Mouse (Mus musculus) cerebellum, postnatal 10 days (tissue): Measurements from ENCODE around the gene Pop7.

Experiments
- DNase-seq, 2 experiments: peaks; one replicate each; pipeline ENCODE4 v3.0.0; 2021; ENCODE audit warnings: mixed read lengths in 2 of 2

Gene Pop7

DNA sequence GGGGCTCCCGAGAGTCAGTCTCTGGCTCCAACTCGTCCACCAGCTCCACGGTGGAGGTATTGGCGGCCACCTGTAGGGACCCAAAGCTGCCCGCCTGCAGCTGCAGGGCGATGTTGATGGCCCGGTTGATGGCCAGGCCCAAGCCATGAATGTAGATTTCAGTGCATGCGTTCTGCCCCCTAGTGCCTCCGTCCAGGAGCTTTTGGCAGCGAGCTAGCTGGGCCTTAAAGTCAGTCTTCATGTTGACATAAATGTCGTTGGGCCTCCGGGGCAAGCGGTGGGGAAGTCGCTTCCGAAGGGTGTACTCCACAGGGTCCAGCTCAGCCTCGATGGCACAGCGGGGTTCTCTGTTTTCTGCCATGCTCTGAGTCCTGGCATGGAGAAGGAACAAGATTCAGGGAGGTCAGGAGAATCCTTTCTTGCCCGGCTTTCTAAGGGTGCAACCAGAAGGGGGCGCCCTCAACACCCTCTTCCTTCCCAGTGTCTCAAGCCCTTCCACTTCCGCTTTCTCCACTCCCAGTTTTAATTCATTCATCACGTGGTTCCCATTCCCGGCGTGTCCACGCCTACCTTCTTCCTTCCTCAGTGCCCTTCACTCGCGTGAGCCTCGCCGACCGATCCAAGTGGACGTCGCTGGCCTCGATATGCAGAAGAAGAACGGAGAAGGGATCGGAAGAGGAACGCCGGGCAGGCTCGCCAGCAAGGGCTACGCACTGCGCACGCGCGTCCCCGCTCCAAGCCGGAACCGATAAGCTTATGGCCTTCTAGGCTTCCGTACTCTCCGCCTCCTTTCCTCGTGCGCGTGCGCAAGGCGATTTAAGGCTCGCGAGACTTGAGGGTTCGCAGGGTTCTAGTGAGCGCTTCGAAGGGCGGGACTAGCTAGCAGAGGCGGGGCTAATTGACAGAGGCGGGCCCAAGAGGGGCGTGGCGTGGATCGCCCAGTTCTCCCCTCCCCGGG, at the start of gene Pop7:
TSS of gene Pop7 (minus strand) at position 810 of the 958 bp plus-strand sequence.
- DNase-seq: peak; percentile 99 to 100

DNA sequence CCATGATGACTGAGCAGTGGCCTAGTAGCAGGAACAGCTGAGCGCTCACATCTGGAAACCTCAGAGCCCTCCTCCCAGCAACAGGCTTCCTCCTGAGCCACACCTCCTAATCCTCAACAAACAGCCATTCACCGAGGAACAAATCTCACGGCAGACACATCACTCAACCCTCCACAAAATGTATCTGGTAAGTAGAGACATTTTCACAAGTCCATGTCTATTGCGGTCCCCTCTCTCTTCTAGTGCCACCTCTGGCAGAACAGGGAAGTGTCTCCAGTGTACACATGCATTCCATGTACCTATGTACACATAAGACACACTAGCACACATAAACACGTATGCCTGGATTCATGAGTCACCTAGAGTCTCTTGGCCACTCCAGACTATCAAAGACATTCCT, 48.8 kb upstream of the Pop7 start:
- peak; percentile 61 to 62 for DNase-seq

DNA sequence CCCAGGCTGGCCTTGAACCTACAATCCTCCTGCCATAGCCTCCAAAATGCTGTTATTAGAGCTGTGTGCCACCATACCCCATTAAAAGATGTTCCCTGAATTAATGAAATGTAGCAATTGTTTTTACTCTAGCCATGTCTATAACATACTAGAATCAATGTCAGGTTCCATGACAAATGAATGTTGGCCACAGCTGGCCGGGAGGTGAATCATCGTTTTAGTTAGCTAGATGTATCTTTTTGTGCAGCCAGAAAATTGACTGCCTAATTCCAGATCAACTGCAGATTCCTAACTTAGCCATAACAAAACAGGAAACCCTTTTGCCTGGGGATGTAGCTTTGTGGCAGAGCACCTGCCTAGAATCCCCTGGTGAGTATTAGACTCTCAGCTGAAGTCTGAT, 47.5 kb upstream of the Pop7 start:
- no peak for DNase-seq

DNA sequence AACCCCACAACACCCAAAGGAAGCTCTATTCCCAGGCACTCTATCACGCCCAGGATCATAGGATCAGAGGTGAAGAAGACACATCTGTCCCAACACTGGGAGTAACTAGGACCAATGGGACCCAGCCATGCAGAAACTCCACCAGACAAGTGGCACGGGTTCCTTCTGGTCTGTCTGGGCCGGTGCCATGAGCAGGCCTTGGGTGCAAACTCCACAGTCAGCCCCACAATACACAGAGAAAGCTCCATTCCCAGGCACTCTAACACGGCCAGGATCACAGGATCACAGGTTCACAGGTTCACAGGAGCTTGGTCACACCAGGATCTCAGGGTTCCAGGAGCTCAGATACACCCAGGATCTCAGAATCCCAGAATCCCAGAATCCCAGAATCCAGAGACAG, 43.3 kb upstream of the Pop7 start:
- DNase-seq: peak; percentile 56 to 66

DNA sequence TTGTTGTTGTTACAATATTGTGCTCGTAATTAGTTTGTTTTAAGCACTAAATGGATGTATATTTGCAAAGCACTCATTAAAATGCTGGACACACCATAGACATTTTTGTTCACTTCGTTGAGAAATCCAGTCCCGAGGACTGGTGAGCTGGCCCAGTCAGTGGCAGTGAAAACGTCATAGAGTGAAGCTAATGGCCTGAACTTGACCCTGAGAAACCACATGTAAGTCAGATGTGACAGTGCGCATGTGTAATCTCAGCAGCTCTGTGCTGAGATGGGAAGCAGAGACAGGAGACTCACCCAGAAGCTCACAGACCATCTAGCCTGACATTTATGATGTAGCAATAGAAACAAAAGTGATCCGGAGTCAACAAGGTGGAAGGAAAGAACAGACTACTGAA, 42.6 kb upstream of the Pop7 start:
- no peak for DNase-seq

DNA sequence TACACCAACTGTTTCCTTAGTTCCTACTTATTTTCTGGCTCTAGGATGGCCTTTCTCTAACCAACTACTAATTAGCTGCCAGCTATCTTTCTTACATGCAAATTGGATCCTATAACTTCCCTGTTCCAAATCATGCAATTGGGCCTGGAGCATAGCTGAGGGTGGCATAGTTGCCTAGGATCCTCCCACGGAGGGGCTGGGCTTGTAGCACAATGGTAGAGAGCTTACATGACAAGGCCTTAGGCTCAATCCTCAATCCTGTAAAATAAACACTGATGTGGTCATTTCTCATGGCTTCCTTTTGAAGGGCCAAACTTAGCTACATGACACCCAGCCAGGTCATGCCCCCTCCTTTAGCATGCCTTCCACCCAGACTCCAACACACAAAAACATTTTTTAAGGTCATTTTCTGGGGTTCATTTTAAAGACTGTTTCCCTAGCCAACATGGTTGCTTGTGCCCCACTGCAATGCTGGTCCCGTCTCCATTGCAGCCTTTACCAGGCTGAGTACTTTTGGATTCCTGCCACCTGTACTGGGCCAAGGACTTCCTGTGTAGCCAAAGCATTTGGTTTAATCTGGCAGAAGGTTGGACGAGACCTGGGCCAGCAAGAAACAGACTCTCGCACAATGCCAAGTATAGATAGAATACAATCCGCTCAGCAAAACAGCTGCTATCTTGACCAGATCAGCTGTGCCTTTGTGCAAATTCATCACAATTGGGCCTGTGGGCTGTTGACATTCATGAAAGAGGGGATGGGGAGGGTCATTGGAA, 39.6 kb upstream of the Pop7 start:
- DNase-seq: peak; percentile 92 to 95

DNA sequence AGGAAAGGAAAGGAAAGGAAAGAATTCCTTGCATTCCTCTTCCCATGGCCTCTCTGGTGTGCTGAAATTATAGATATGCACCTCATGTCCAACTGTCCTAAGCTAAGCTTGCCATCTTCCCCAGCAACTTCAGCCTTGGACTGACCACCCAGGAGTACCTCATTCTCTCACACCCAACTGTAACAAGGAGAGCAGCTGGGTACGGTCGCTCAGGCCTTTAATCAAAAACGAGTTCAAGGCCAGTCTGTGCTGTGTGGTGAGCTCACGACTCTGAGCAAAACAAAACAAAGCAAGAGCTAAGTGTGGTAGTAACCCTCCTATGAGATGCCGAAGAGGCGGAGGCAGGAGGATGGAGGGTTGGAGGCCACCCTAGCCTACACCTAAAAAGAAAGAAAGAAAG, 38.7 kb upstream of the Pop7 start:
- DNase-seq: no peak

DNA sequence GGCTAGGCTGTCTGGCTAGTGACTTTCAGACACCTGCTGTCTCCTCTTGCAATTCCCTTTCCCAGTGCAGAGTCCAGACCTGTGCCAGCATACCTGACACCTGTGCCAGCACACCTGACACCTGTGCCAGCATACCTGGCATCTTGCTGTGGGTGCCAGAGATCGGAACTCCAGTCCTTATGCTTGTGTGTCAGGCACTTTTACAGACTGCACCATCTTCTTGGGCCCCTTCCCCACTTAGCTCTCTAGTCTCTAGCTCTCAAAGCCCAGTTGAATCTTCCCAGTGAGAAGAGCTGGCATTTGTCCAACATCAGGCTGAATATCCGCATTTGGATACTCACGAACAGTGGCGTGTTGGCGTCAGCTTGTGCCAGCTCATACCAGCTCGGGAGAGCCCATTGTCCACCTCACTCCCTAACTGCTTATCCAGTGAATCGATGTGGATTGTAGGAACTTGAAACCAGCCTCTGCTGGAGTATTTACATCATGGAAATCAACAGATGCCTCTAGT, 37.0 kb upstream of the Pop7 start:
- DNase-seq: peak; percentile 86 to 90

DNA sequence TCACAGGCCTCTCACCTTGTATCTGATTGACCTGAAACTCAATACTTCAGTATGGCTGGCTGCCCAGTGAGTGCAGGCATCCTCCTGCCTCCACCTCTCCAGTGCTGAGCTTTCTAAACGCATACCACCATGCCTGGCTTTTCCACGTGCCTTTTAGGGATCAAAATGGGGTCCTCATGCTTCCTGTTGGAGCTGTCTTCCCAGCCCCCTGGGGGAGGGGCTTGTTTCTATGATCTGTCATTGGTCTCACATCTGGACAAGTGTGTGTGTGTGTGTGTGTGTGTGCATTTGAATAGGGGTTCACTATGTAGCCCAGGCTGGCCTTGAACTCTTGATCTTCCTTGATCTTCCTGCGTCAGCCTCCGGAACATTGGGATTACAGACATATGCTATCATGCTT, 35.1 kb upstream of the Pop7 start:
- no peak for DNase-seq

DNA sequence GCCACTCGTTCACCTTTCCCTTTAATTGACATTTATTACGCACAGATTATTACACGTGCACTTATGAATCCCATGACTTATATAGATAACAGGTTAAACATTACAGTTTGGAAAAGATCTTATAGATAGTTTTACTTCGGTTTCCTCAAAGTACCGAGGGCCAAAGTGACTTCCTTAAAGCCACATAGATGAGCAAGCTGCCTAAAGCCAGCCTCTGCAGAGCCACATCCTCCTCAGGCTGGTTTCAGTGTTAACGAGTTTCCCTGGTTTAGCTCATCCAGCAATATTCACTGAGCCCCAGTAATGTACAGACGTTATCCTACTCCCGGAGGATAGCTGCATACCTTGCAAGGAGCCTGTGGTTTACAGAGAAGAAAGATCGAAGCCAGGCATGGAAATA, 33.0 kb upstream of the Pop7 start:
- no peak for DNase-seq

DNA sequence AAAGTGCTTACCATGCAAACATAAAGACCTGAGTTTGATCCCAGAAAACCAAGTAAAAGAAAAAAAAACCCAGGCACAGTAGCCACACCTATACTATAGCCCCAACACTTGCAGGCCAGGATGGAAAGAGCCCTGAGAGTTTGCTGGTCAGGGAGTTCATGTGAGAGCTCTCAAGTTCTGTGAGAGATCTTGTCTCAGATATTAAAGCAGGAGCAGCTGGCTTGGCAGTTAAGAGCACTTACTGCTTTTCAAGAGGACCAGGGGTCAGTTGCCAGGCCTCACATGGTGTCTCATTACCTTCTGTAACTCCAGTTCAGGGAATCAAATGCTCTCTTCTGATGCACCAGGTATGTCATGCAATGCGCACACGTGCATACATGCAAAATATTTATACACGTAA, 32.4 kb upstream of the Pop7 start:
- DNase-seq: no peak

DNA sequence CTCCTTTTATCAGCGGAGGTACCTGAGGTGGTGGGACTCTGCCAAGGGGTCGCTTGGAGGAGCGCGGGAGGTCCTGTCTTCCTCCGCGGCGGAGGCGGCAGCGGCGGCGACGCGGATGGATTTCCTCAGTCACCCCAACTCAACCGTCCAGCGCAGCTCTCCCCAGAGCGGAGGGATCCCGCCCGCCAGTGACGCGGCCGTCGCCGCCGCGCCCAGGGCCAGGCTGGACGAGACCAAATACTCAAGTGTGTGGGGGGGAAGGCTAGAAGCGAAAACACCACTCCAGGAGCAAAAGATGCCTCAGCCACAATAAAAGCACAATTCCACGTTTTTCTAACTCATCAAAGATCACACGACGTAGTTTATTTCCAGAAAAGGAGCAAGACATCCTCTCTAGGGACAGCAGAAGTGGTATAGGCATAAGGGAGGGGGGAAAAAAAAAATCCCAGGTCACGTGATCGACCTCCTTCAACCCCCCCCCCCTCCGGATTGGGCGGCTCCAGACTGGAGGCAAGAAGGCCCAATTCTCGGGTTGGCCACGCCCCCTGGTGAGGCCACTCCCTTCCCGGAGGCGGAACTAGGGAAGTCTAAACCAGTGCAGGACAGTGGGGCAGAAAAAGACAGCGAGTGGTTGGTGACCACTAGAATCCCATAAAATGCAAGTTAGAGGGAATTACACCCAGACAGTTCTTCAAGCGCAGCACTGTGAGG, 31.0 kb upstream of the Pop7 start, which contains the start of the genes Epo and Gnb2:
TSS of gene Epo (minus strand) at position 126 of the 711 bp plus-strand sequence.
TSS of gene Gnb2 (minus strand) at position 394 of the 711 bp plus-strand sequence.
- DNase-seq: peak; percentile 100

DNA sequence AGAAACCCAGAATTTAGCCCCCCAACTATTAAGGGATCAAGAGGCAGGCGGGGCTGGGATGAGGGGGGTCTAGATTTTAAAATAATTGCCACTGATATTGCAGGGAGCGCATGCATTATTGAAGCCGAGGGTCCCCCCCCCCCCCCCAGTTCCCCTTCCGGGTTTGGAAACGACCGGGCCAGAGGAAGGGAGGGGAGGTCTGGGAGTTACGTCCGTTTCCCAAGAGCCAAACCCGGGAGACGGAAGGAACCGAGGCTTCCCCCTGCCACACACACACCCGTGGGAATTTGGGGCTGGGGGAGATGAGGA, 30.4 kb upstream of the Pop7 start:
- no peak for DNase-seq

DNA sequence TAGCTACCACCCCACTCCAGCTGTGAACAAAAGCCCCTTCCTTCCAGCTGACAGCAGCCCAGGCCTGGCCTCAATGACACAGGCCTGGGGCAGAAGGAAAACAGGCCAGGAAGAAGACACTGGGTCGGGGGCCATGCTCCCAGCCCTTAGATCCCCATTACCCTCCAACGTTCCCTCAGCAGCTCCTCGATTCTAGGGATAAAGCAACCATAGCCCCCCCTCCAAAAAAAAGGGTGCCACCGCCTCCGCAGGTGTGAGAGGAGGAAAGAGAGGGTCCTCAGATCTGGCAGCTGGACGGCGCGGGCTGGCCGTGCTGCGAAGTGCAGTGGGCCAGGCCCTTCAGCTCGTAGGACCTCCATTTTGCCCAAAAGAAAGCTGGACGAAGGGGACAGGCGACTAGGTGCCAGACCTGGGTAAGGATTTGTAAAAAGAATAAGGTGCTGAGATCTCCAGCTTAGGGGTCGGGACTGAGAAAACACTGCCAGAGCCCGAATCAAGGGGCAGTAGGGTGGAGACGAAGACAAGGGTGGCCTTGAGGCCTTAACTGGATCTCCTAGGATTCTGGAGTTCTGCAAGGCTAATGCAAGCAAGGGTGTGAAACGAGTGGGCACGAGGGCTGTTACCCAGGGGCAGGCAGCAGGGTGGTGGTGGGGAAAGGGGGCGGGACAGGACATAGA, 30.0 kb upstream of the Pop7 start:
- DNase-seq: peak; percentile 51 to 69

DNA sequence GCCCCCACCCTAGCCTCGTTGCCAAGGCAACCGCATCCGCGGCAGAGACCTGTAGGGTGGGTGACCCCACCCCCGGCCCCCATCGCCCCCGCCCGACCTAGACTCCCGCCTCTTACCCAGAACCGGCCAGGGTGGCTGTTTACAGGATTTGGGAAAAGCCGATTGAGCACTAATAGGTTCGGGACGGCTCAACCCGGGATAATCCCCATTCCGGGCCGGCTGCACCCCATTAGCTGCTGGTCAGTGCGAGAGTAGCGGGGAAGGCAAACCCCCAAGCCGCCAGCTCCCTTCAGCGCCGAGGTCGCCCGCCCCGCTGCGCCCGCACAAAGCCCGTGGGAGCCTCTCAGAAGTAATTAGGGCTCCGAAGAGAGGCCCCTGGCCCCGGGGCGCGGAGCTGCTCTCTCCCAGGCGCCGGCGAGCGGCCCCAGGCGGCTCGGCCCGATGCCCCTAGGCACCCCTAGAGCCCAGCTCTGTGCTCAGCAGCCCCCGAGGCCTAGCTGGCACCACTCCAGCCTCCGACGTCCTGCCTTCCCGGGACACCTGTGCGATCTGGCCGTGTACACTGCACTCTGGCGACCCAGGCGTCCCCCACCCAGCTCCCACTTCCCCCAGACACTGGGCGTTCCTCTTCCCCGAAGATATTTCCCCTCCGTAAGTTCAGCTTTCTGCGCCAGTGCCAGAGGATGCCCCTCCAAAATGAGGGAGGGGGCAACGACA, 29.3 kb upstream of the Pop7 start:
- DNase-seq: peak; percentile 85 to 87

DNA sequence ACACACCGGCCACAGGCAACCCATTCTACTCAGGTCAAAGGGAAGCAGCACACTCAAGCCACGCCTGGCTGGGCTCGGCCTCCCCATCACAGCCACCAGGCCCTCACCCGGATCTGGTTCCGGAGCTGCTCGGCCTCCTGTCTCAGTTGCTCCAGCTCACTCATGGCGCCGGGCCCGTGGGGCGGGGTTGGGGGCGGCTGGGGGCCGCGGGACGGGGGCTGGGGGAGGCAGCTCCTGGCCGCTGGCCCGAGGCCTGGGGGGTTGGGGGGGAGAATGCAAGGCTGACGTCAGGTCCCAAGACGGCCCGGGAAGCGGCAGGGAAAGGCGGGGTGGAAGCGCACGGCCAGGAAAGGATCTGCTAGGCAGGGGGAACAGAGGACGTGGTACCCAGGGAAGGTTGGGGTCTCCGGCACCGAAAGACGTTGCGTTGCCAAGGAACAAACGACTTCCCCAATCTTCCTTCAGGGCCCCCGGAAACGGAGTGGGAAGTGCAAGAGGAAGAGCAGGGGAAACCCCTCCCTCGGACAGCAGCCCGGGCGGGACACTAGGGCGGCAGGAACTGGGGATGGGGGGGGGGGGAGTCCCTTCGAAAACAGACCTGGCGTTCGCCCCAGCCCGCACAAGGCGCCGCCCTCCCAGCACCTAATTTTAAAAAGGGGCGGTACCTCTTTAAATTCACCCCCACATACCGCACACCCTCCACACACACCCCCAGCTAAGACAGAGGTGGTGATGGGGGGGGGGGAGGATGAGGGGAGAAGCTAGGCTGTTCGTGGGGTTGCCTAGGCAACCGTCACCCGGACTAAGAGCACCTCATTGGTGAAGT, 28.5 kb upstream of the Pop7 start:
- DNase-seq: peak; percentile 83 to 88

DNA sequence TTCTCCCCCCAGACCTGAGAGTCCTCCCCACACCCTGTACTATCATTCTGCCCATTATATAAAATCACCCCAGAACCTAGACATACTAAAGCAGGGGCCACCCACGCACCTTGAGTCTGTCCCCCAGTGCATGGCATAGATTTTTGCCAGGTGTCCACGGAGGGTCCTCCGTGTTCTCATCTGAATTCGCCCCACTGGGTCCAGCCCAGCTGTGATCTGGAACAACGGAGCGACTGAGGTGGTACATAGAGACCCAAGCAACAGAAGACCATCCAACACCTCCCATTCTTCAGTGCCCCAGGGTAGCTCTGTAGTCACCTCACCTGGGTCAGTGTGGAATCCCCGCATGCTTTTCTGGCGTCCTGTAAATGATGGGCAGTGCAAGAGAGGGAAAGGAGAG, 27.8 kb upstream of the Pop7 start:
- DNase-seq: peak in 1 of 2 experiments; percentile 32

DNA sequence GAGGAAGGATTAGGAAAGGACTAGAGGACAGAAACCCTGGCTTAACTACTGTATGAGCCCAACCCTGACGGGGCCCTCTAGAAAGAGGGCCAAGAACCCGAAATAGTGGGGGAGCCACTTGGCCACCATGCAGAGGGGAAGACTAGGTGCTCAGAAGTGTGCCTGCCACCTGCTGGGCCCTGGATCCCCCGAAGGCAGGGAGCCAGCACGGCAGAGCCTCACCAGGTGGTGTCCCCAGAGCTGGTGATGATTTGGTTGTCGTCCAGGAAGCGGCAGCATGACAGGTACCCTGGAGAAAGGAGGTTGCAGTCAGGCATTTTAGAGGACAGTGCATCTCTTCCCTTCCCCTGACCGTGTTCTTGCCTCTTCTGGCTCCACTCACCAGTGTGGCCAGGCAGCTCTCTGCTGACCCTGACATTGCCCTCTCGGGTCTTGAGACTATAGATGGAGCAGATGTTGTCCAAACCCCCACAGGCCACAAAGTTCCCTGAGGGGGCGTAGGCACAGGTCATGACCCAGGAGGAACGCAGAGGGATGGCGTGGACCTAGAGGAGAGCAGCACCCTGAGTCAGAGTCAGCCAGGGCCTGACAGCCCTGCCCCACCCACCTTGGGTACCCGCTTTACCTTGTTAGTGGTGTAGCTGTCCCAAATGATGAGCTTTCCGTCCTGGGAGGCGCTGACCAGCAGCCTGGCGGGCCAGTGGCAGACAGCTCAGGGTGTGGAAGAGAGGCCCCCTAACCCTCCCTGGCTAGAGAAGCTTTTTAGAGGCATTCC, 27.1 kb upstream of the Pop7 start:
- DNase-seq: peak in 1 of 2 experiments; percentile 49

DNA sequence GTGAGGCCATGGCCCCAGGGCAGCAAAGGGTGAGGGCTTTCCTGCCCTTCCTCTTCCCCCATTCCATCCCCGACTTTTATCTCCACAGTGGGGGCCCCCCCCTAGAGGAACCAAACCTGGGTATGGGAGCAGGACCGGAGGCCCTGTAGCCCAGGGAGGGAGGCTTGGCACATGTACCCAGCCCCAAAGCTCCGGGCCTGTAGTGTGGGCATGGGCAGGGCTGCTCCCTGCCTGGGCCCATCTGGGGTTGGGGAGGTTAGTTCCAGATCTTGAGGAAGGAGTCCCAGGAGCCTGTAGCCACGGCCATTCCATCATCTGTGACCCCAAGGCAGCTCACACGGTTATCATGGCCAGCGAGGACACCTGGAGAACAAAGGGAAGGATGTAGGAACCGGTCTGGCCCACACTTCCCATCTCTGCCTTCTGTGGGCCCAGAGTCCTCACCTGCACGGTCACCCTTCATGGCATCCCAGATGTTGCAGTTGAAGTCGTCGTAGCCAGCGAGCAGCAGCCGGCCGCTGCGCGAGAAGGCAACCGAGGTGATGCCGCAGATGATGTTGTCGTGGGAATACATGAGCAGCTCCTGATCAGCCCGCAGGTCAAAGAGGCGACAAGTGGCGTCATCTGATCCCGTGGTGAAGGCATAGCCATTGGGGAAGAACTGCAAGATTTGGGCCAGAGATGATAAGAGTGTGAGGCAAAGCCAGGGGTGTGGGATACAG, 26.1 kb upstream of the Pop7 start:
- DNase-seq: peak in 1 of 2 experiments; percentile 42
